Mouse (Mus musculus) midbrain, embryonic 16.5 days (tissue): ENCODE measurements around the gene Ccdc138. TPM values are rescaled to one million over a fixed set of nuclear protein-coding genes. Genes with fewer than 3 reads are reported as not detected.

ENCODE experiments used
- ATAC-seq: fragments of 200-750 bp; cut with Nextera tagmentation; 2 replicates; pipeline ENCODE4 v1.8.0; 2017; ENCODE audit warnings: moderate TSS enrichment
- H3K27ac ChIP-seq: fragments of 300-500 bp; sonication (generic); 2 replicates; pipeline ENCODE4 v1.5.1; 2014; ENCODE audit warnings: mild to moderate bottlenecking, low read length, mixed read lengths
- H3K27me3 ChIP-seq: fragments of 300-500 bp; sonication (generic); 2 replicates; pipeline ENCODE4 v1.6.1; 2014; ENCODE audit warnings: low read depth, low read length, mixed read lengths; ENCODE audit not compliant: control insufficient read depth, insufficient read depth
- H3K36me3 ChIP-seq: fragments of 300-500 bp; sonication (generic); 2 replicates; pipeline ENCODE4 v1.6.1; 2014; ENCODE audit warnings: mild to moderate bottlenecking, low read length, moderate library complexity, mixed read lengths; ENCODE audit not compliant: control insufficient read depth, insufficient read depth
- H3K4me1 ChIP-seq: fragments of 300-500 bp; sonication (generic); 2 replicates; pipeline ENCODE4 v1.6.1; 2014; ENCODE audit warnings: mild to moderate bottlenecking, low read length, mixed read lengths; ENCODE audit not compliant: control insufficient read depth, insufficient read depth
- H3K4me2 ChIP-seq: fragments of 300-500 bp; sonication (generic); 2 replicates; pipeline ENCODE4 v1.6.1; 2014; ENCODE audit warnings: mild to moderate bottlenecking, low read length, mixed read lengths
- H3K4me3 ChIP-seq: fragments of 300-500 bp; sonication (generic); 2 replicates; pipeline ENCODE4 v1.5.1; 2014; ENCODE audit warnings: low read depth, mild to moderate bottlenecking, low read length, moderate library complexity, mixed read lengths
- H3K9ac ChIP-seq: fragments of 300-500 bp; sonication (generic); 2 replicates; pipeline ENCODE4 v1.6.1; 2014; ENCODE audit warnings: low read depth, low read length, mixed read lengths
- H3K9me3 ChIP-seq: fragments of 300-500 bp; sonication (generic); replicated peaks from 2 replicates; pipeline ENCODE4 v1.6.1; 2014; ENCODE audit warnings: mild to moderate bottlenecking, low read length, mixed read lengths; ENCODE audit not compliant: control insufficient read depth, poor library complexity, severe bottlenecking
- WGBS: fragments of 180-500 bp; shearing (Covaris S2); extraction: QIAGEN DNeasy Blood & Tissue Kit; methylation state at CpG from one replicate; pipeline ENCODE4 v1.1.7; 2014; 5-methylcytosine and 5-hydroxymethylcytosine counted together
- polyA plus RNA-seq: library from polyadenylated mRNA; unstranded; fragments of >200 nt; fragmentation: Nextera tagmentation; extraction: Ambion mirVana; gene quantifications from 2 replicates; pipeline ENCODE4 v1.2.1, GENCODE M21; 2015

The Ccdc138 gene
- polyA plus RNA-seq, 1 experiment from 2014 or later: 10.1 TPM

DNA sequence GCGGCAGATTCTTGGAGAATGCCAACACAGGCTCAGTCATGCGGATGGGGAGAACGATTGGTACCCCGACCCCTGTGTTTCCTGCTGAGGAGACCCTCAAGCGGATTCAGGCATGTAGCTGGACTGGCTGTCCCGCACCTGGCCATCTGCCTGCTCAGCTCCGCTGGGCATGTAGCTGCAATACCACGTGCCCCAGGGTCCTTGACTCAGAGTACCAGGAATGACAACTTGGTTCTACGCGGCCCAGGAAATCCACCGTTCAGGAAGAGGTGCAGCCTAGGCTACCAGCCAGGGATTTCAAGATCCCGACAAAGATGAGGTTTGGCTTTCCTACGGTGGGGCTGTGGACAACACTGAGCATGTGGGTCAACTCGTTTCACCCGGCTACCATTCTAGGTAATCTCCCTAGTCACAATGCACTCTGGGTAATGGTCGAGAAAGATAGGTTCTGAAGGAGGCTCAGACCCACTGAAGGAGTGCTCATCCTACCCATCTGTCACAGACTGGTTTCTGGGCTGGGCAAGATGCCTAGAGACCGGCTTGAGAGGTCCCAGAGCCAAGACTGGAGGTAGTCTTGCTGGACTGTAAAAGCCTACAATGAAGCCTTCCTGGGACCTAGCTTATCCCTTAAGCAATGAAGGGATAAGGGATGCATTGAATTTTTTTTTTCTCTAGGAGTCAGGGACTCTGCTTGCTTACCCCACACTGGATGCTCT lies 120.9 kb downstream of the Ccdc138 start:
- Histone ChIP-seq H3K4me2 (no peak overlapping the region), H3K9me3 (no peaks in the 10 kb centered on the region), H3K27ac (no peak overlapping the region), H3K4me1 (no peaks in the 10 kb centered on the region), H3K9ac (no peak overlapping the region), H3K36me3 (no peaks in the 10 kb centered on the region), H3K27me3 (no peaks in the 10 kb centered on the region), H3K4me3 (no peak overlapping the region)
- WGBS: 88% methylated on average over 17 of the region's 17 CpGs
- no peak for ATAC-seq

DNA sequence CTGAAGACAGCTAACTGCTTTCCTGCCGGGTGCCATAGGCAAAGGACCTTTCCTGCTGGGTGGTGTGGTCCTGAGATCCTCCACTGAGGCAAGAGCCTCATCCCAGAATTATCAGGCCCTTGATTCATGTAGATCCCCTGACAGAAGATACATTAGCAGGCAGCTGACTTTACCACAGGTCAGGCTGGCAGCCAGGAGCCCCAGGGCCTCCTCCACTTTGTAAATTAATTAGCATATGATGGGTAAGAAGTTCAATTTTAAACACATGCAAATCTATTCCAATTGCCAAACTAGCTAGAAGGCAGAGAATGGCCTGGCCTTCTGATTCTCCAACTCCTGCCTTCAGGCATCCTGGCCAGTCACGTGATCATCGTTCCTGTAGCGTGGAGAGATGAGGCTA lies 121.5 kb downstream of the Ccdc138 start:
- H3K27ac ChIP-seq: no peak overlapping the region
- no peaks in the 10 kb centered on the region for H3K9me3 ChIP-seq
- H3K4me2 ChIP-seq: no peak overlapping the region
- no peaks in the 10 kb centered on the region for H3K4me1 ChIP-seq
- WGBS: 78% methylated on average over 4 of the region's 4 CpGs
- H3K9ac ChIP-seq: no peak overlapping the region
- H3K36me3 ChIP-seq: no peaks in the 10 kb centered on the region
- H3K4me3 ChIP-seq: no peak overlapping the region
- no peaks in the 10 kb centered on the region for H3K27me3 ChIP-seq
- ATAC-seq: no peak

DNA sequence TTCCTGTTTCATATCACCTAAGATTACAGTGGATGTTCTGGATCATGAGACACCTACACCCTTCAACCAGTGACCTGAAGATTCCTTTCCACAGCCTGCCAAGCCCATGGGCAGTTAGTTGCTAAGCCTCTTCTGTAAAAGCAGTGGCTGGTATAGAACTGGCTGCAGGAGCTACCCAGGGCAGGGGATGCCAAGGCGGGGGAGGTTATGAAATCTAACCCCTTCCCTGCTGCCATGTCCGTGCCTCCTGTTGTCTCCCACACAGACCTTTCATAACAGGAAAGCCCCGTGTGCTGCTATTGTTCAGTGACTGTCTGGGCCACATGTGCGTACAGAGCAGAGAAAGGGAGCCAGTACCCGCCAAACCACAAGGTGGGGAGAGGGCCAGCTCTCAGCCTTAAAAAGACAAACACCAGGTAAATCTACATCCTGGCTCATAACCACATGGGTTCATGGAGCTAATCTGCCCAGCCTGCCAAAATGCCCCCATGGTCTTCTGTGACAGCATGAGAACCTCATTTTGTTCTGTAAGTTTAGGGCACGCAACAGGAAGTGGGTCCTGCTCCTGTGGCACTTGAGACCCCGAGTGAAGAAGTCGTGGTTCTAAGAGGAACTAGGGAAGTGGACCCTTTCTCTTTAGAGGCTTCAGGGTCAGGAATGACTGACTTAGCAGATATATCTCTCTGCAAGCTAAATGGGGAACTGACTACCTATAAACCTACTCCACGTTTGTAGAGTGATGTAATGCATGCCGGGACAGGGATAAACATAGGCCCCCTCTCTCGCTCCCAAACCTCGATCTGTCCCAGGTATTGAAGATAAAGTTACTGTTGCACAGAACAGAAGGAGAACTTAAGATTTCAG lies 127.3 kb downstream of the Ccdc138 start:
- H3K9me3 ChIP-seq: no peaks in the 10 kb centered on the region
- H3K4me2 ChIP-seq: no peak overlapping the region
- H3K27me3 ChIP-seq: no peaks in the 10 kb centered on the region
- H3K4me1 ChIP-seq: no peaks in the 10 kb centered on the region
- no peak overlapping the region for H3K4me3 ChIP-seq
- H3K9ac ChIP-seq: no peak overlapping the region
- H3K36me3 ChIP-seq: no peaks in the 10 kb centered on the region
- 82% methylated on average over 12 of the region's 12 CpGs for WGBS
- ATAC-seq: no peak
- H3K27ac ChIP-seq: no peak overlapping the region

Other genes with a start within 250 kb of the Ccdc138 start
- gene Gcc2, start 242.5 kb upstream of the Ccdc138 start, polyA plus RNA-seq: 79.5 and 90.5 TPM in 2 replicates
- gene Lims1, start 174.5 kb upstream of the Ccdc138 start, polyA plus RNA-seq: 47.1 and 54.0 TPM in 2 replicates
- 14.2 and 18.6 TPM in 2 replicates for gene Ranbp2, start 51.0 kb upstream of the Ccdc138 start, polyA plus RNA-seq
- 0.30 and 0.32 TPM in 2 replicates for gene Edar, start 177.7 kb downstream of the Ccdc138 start, polyA plus RNA-seq
- gene Gm17542, start 220.3 kb downstream of the Ccdc138 start, polyA plus RNA-seq: not detected in 2 replicates